Mouse (Mus musculus) stomach, embryonic 14.5 days (tissue): ENCODE measurements around the gene Cib3. TPM values are rescaled to one million over a fixed set of nuclear protein-coding genes. Genes with fewer than 3 reads are reported as not detected.

ENCODE experiments used
- ATAC-seq: fragments of 200-750 bp; cut with Nextera tagmentation; 2 replicates; pipeline ENCODE4 v1.8.0; 2017; ENCODE audit warnings: low read depth, moderate TSS enrichment; ENCODE audit not compliant: insufficient number of reproducible peaks, insufficient read depth, low FRiP score
- H3K27ac ChIP-seq: fragments of 300-500 bp; sonication (generic); 2 replicates; pipeline ENCODE4 v1.5.1; 2014; ENCODE audit warnings: mild to moderate bottlenecking, low read length, moderate library complexity, mixed read lengths
- H3K27me3 ChIP-seq: fragments of 300-500 bp; sonication (generic); 2 replicates; pipeline ENCODE4 v1.6.1; 2014; ENCODE audit warnings: low read length, control low read depth, mixed read lengths; ENCODE audit not compliant: control insufficient read depth, insufficient read depth
- H3K36me3 ChIP-seq: fragments of 300-500 bp; sonication (generic); 2 replicates; pipeline ENCODE4 v1.6.1; 2014; ENCODE audit warnings: mild to moderate bottlenecking, control low read depth, low read length, moderate library complexity, mixed read lengths; ENCODE audit not compliant: control insufficient read depth, insufficient read depth
- H3K4me1 ChIP-seq: fragments of 300-500 bp; sonication (generic); 2 replicates; pipeline ENCODE4 v1.6.1; 2014; ENCODE audit warnings: low read length, control low read depth, mixed read lengths; ENCODE audit not compliant: control insufficient read depth, insufficient read depth
- H3K4me2 ChIP-seq: fragments of 300-500 bp; sonication (generic); replicated peaks from 2 replicates; pipeline ENCODE4 v1.6.1; 2014; ENCODE audit warnings: low read depth, low read length, control low read depth
- H3K4me3 ChIP-seq: fragments of 300-500 bp; sonication (generic); 2 replicates; pipeline ENCODE4 v1.5.1; 2014; ENCODE audit warnings: low read depth, low read length, control low read depth
- H3K9ac ChIP-seq: fragments of 300-500 bp; sonication (generic); replicated peaks from 2 replicates; pipeline ENCODE4 v1.6.1; 2014; ENCODE audit warnings: low read depth, mild to moderate bottlenecking, control low read depth, low read length, moderate library complexity, mixed read lengths
- H3K9me3 ChIP-seq: fragments of 300-500 bp; sonication (generic); 2 replicates; pipeline ENCODE4 v1.6.1; 2016; ENCODE audit warnings: low read depth, low read length, control low read depth; ENCODE audit not compliant: control insufficient read depth
- WGBS: fragments of 180-500 bp; shearing (Covaris S2); extraction: QIAGEN DNeasy Blood & Tissue Kit; methylation state at CpG from one replicate; pipeline ENCODE4 v1.1.7; 2014; 5-methylcytosine and 5-hydroxymethylcytosine counted together
- polyA plus RNA-seq: library from polyadenylated mRNA; unstranded; fragments of >200 nt; fragmentation: Nextera tagmentation; extraction: Ambion mirVana; gene quantifications from 2 replicates; pipeline ENCODE4 v1.2.1, GENCODE M21; 2014

The Cib3 gene
- polyA plus RNA-seq, 1 experiment from 2014 or later, result not detected

- Histone ChIP-seq H3K27ac (no peak overlapping the region), H3K4me2 (no peak overlapping the region), H3K36me3 (peaks cover 7% of the 10 kb centered on the region), H3K27me3 (no peaks in the 10 kb centered on the region), H3K4me1 (peaks cover 16% of the 10 kb centered on the region; the same call in 1 of the 2 replicates), H3K9ac (no peak overlapping the region), H3K9me3 (no peaks in the 10 kb centered on the region), H3K4me3 (no peak overlapping the region)
- no peak for ATAC-seq
Measured at GRCm38 (mm10) chr8:72162821-72163220, 49.8 kb downstream of the Cib3 start.

GRCm38 (mm10) chr8:72160707-72161697, 51.6 kb downstream of the Cib3 start, which contains the start of gene Rab8a:
Gene Rab8a (plus strand): TSS chr8:72161200.
- H3K4me1 ChIP-seq, result peaks cover 16% of the 10 kb centered on the region; the same call in 1 of the 2 replicates
- H3K36me3 ChIP-seq, result peaks cover 5% of the 10 kb centered on the region
- H3K27me3 ChIP-seq, result no peaks in the 10 kb centered on the region
- peak within 1 kb of the TSS; percentile 87 for H3K9ac ChIP-seq
- ATAC-seq, result peak; percentile 99
- peak within 1 kb of the TSS; percentile 80 for H3K27ac ChIP-seq
- H3K9me3 ChIP-seq, result no peaks in the 10 kb centered on the region
- WGBS, result under 1% methylated on average over 81 of the region's 82 CpGs
- peak within 1 kb of the TSS; percentile 70 for H3K4me2 ChIP-seq
- H3K4me3 ChIP-seq, result peak within 1 kb of the TSS; percentile 92

GRCm38 (mm10) chr8:72160007-72160406, 52.6 kb downstream of the Cib3 start:
- Histone ChIP-seq H3K27me3 (no peaks in the 10 kb centered on the region), H3K4me1 (peaks cover 16% of the 10 kb centered on the region; the same call in 1 of the 2 replicates), H3K9ac (0 out of 2 replicates have a peak overlapping the region, but pooled peaks have one; percentile 33), H3K4me2 (peak overlapping the region; percentile 49), H3K9me3 (no peaks in the 10 kb centered on the region), H3K4me3 (peak overlapping the region; percentile 33), H3K27ac (peak overlapping the region; percentile 80; the same call in 1 of the 2 replicates), H3K36me3 (peaks cover 5% of the 10 kb centered on the region)
- no peak for ATAC-seq
- WGBS, result 69% methylated on average over 3 of the region's 3 CpGs

DNA sequence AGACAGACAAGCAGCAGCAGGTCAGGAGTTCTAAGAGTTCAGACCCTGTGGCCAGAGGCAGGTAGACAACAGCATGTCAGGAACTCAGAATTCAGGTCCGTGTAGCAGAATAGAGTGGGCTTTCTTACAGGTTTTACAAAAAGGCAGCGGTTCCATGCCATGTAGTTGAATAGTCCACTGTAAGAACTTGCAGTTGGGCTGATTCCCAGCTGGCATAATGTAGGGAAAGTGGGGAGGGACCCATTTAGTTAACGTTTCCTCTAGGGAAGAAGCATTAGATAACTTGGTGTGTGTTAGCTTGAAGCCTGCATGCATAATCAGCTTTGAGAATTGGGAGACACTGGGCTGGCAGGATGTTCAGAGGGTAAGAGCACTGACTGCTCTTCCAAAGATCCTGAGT, 53.9 kb downstream of the Cib3 start:
- Histone ChIP-seq H3K4me3 (no peak overlapping the region), H3K4me2 (no peak overlapping the region), H3K9me3 (no peaks in the 10 kb centered on the region), H3K4me1 (peaks cover 16% of the 10 kb centered on the region; the same call in 1 of the 2 replicates), H3K9ac (no peak overlapping the region), H3K27ac (no peak overlapping the region), H3K27me3 (no peaks in the 10 kb centered on the region), H3K36me3 (no peaks in the 10 kb centered on the region)
- ATAC-seq, result no peak
- WGBS, result 83% methylated on average over 3 of the region's 3 CpGs

DNA sequence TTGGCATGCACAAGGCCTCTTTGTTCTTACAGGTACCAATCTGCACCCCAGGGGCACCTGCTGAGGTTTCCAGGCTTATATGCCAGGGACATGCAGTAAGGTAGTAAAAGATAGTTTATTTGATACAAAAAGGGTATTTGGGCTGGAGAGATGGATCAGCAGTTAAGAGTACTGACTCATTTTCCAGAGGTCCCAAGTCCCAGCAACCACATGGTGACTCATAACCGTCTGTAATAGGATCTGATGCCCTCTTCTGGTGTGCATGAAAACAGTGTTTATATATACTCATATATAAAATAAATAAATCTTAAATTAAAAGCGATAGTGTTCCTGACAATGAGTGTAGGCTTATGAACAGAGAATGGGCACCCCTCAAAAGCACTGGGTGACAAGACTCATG, 54.5 kb downstream of the Cib3 start:
- ATAC-seq, result no peak
- no peak overlapping the region for H3K4me3 ChIP-seq
- no peak overlapping the region for H3K27ac ChIP-seq
- H3K27me3 ChIP-seq, result no peaks in the 10 kb centered on the region
- WGBS, result 76% methylated on average over 2 of the region's 2 CpGs
- peaks cover 4% of the 10 kb centered on the region; the same call in 1 of the 2 replicates for H3K36me3 ChIP-seq
- no peaks in the 10 kb centered on the region for H3K9me3 ChIP-seq
- peaks cover 16% of the 10 kb centered on the region; the same call in 1 of the 2 replicates for H3K4me1 ChIP-seq
- H3K4me2 ChIP-seq, result no peak overlapping the region
- H3K9ac ChIP-seq, result no peak overlapping the region

Other genes starting within 250 kb of the Cib3 start
- 1.6 and 2.1 TPM in 2 replicates for gene Cyp4f18, start 203.2 kb downstream of the Cib3 start, polyA plus RNA-seq
- gene Olfr372, start 171.6 kb downstream of the Cib3 start, polyA plus RNA-seq, result not detected in 2 replicates
- gene Olfr373, start 129.7 kb downstream of the Cib3 start, polyA plus RNA-seq, result 0.06 and 0.07 TPM in 2 replicates
- 0.06 and 0.13 TPM in 2 replicates for gene Olfr374, start 105.8 kb downstream of the Cib3 start, polyA plus RNA-seq
- gene Tpm4, start 77.9 kb downstream of the Cib3 start, polyA plus RNA-seq, result 595 and 633 TPM in 2 replicates
- gene Rab8a, start 51.6 kb downstream of the Cib3 start, polyA plus RNA-seq, result 81.5 and 86.4 TPM in 2 replicates
- 1.4 TPM in 2 replicates for gene Hsh2d, start 23.2 kb downstream of the Cib3 start, polyA plus RNA-seq
- not detected in 2 replicates for gene Gm11034, start 799 bp upstream of the Cib3 start, polyA plus RNA-seq
- gene Fam32a, start 6.9 kb upstream of the Cib3 start, polyA plus RNA-seq, result 66.9 and 75.5 TPM in 2 replicates
- 101 and 109 TPM in 2 replicates for gene Ap1m1, start 27.2 kb upstream of the Cib3 start, polyA plus RNA-seq
- 27.2 and 32.7 TPM in 2 replicates for gene Gm10282, start 92.4 kb upstream of the Cib3 start, polyA plus RNA-seq
- 6.4 and 6.6 TPM in 2 replicates for gene Klf2, start 106.2 kb upstream of the Cib3 start, polyA plus RNA-seq
- gene Eps15l1, start 208.6 kb upstream of the Cib3 start, polyA plus RNA-seq, result 67.6 and 68.2 TPM in 2 replicates
- gene Calr3, start 231.0 kb upstream of the Cib3 start, polyA plus RNA-seq, result 3.1 and 3.2 TPM in 2 replicates
- 14.6 and 16.2 TPM in 2 replicates for gene 1700030K09Rik, start 231.0 kb upstream of the Cib3 start, polyA plus RNA-seq